Mouse (Mus musculus) kidney, adult 8-10 months (tissue): ENCODE results near the gene Ubr3.
"Not testable (repeated sequence)": the region's sequence is repeated elsewhere in the genome, so short reads cannot be mapped to it uniquely, and the experiment has no call there.

Experiments
- DNase-seq, 2 experiments: peaks; one replicate each; pipeline ENCODE4 v3.0.0; 2022

The Ubr3 gene

GRCm38 (mm10) chr2:69897039-69897617, at the start of gene Ubr3:
TSS of gene Ubr3 (plus strand) at chr2:69897246.
- peak; percentile 96 to 97 for DNase-seq

GRCm38 (mm10) chr2:69849215-69849614, 47.8 kb upstream of the Ubr3 start:
- peak in 1 of 2 experiments; percentile 7 for DNase-seq

- no peak for DNase-seq
Measured at GRCm38 (mm10) chr2:69851427-69852058, 45.5 kb upstream of the Ubr3 start.

GRCm38 (mm10) chr2:69856392-69856791, 40.7 kb upstream of the Ubr3 start:
- DNase-seq = peak in 1 of 2 experiments; percentile 9

- peak in 1 of 2 experiments; percentile 3 for DNase-seq
Measured at GRCm38 (mm10) chr2:69857882-69858281, 39.2 kb upstream of the Ubr3 start.

GRCm38 (mm10) chr2:69860972-69861452, 36.0 kb upstream of the Ubr3 start:
- DNase-seq = peak; percentile 20 to 30

- DNase-seq = peak; percentile 93 to 94
Measured at GRCm38 (mm10) chr2:69861485-69862091, 35.5 kb upstream of the Ubr3 start, which contains the start of gene Ssb. TSS of gene Ssb (plus strand) at chr2:69861562.

GRCm38 (mm10) chr2:69862117-69862657, 34.9 kb upstream of the Ubr3 start:
- DNase-seq = no peak

- DNase-seq = no peak
Measured at GRCm38 (mm10) chr2:69883990-69884391, 13.1 kb upstream of the Ubr3 start.

GRCm38 (mm10) chr2:69884581-69884980, 12.5 kb upstream of the Ubr3 start:
- no peak for DNase-seq

- DNase-seq = no peak
Measured at GRCm38 (mm10) chr2:69885050-69885449, 12.0 kb upstream of the Ubr3 start.

GRCm38 (mm10) chr2:69885451-69886305, 11.4 kb upstream of the Ubr3 start, which contains the start of gene Mettl5:
TSS of gene Mettl5 (minus strand) at chr2:69885615.
- peak; percentile 74 to 88 for DNase-seq

GRCm38 (mm10) chr2:69888957-69889356, 8.1 kb upstream of the Ubr3 start:
- no peak for DNase-seq

GRCm38 (mm10) chr2:69890843-69891242, 6.2 kb upstream of the Ubr3 start:
- no peak for DNase-seq

GRCm38 (mm10) chr2:69893145-69893544, 3.9 kb upstream of the Ubr3 start:
- DNase-seq = no peak

- no peak for DNase-seq
Measured at GRCm38 (mm10) chr2:69893891-69894290, 3.2 kb upstream of the Ubr3 start.

- DNase-seq = no peak
Measured at GRCm38 (mm10) chr2:69895502-69896223, 1.4 kb upstream of the Ubr3 start.

GRCm38 (mm10) chr2:69896224-69896581, 843 bp upstream of the Ubr3 start:
- no peak for DNase-seq

- DNase-seq = peak; percentile 45 to 54
Measured at GRCm38 (mm10) chr2:69897618-69898575, 851 bp downstream of the Ubr3 start.

- DNase-seq = no peak
Measured at GRCm38 (mm10) chr2:69903541-69903940, 6.5 kb downstream of the Ubr3 start.

- not testable (repeated sequence) for DNase-seq
Measured at GRCm38 (mm10) chr2:69907394-69907793, 10.3 kb downstream of the Ubr3 start.
